Mouse (Mus musculus) stomach, embryonic 16.5 days (tissue): ENCODE data around the gene Gja5. TPM values are rescaled to one million over a fixed set of nuclear protein-coding genes. Genes with fewer than 3 reads are reported as not detected.

Experiments used
- ATAC-seq: fragments of 200-750 bp; cut with Nextera tagmentation; 2 replicates; pipeline ENCODE4 v1.8.0; 2017; ENCODE audit warnings: moderate number of reproducible peaks, moderate TSS enrichment; ENCODE audit not compliant: insufficient read depth, low FRiP score
- H3K27ac ChIP-seq: fragments of 300-500 bp; sonication (generic); 2 replicates; pipeline ENCODE4 v1.5.1; 2014; ENCODE audit warnings: low read length
- H3K27me3 ChIP-seq: fragments of 300-500 bp; sonication (generic); 2 replicates; pipeline ENCODE4 v1.6.1; 2014; ENCODE audit warnings: low read length, control low read depth, mixed read lengths; ENCODE audit not compliant: control insufficient read depth, insufficient read depth
- H3K36me3 ChIP-seq: fragments of 300-500 bp; sonication (generic); 2 replicates; pipeline ENCODE4 v1.6.1; 2014; ENCODE audit warnings: low read length; ENCODE audit not compliant: control insufficient read depth, insufficient read depth
- H3K4me1 ChIP-seq: fragments of 300-500 bp; sonication (generic); 2 replicates; pipeline ENCODE4 v1.6.1; 2014; ENCODE audit warnings: low read length, control low read depth, mixed read lengths; ENCODE audit not compliant: control insufficient read depth, insufficient read depth
- H3K4me2 ChIP-seq: fragments of 300-500 bp; sonication (generic); 2 replicates; pipeline ENCODE4 v1.6.1; 2014; ENCODE audit warnings: low read depth, low read length, mixed read lengths
- H3K4me3 ChIP-seq: fragments of 300-500 bp; sonication (generic); replicated peaks from 2 replicates; pipeline ENCODE4 v1.5.1; 2014; ENCODE audit warnings: mild to moderate bottlenecking, low read length
- H3K9ac ChIP-seq: fragments of 300-500 bp; sonication (generic); 2 replicates; pipeline ENCODE4 v1.6.1; 2014; ENCODE audit warnings: low read length
- H3K9me3 ChIP-seq: fragments of 300-500 bp; sonication (generic); replicated peaks from 2 replicates; pipeline ENCODE4 v1.6.1; 2016; ENCODE audit warnings: low read length, control low read depth; ENCODE audit not compliant: control insufficient read depth
- WGBS: fragments of 180-500 bp; shearing (Covaris S2); extraction: QIAGEN DNeasy Blood & Tissue Kit; methylation state at CpG from one replicate; pipeline ENCODE4 v1.1.7; 2014; 5-methylcytosine and 5-hydroxymethylcytosine counted together
- polyA plus RNA-seq: library from polyadenylated mRNA; unstranded; fragments of >200 nt; fragmentation: Nextera tagmentation; extraction: Ambion mirVana; gene quantifications from 2 replicates; pipeline ENCODE4 v1.2.1, GENCODE M21; 2015

The Gja5 gene
- 11.4 and 12.5 TPM in 2 replicates for polyA plus RNA-seq

GRCm38 (mm10) chr3:96904393-96904792, at the start of gene Gja5:
Gene Gja5 (plus strand): TSS chr3:96904693.
- H3K4me3 ChIP-seq: peak within 1 kb of the TSS; percentile 84
- peak within 1 kb of the TSS; percentile 91 for H3K9ac ChIP-seq
- no peaks in the 10 kb centered on the region for H3K36me3 ChIP-seq
- H3K4me2 ChIP-seq: peak within 1 kb of the TSS; percentile 83
- WGBS: 13% methylated on average over 14 of the region's 14 CpGs
- peaks cover 12% of the 10 kb centered on the region; the same call in 1 of the 2 replicates for H3K4me1 ChIP-seq
- ATAC-seq: no peak
- no peaks in the 10 kb centered on the region for H3K9me3 ChIP-seq
- peak within 1 kb of the TSS; percentile 1; the same call in 1 of the 2 replicates for H3K27ac ChIP-seq
- H3K27me3 ChIP-seq: no peaks in the 10 kb centered on the region

GRCm38 (mm10) chr3:96855833-96856232, 48.7 kb upstream of the Gja5 start:
- no peak; the same call in 1 of the 2 replicates for ATAC-seq
- Histone ChIP-seq H3K36me3 (no peaks in the 10 kb centered on the region), H3K4me1 (no peaks in the 10 kb centered on the region), H3K4me3 (no peak overlapping the region), H3K4me2 (no peak overlapping the region), H3K9me3 (no peaks in the 10 kb centered on the region), H3K9ac (no peak overlapping the region), H3K27ac (no peak overlapping the region), H3K27me3 (no peaks in the 10 kb centered on the region)
- WGBS: 68% methylated on average over 3 of the region's 3 CpGs

DNA sequence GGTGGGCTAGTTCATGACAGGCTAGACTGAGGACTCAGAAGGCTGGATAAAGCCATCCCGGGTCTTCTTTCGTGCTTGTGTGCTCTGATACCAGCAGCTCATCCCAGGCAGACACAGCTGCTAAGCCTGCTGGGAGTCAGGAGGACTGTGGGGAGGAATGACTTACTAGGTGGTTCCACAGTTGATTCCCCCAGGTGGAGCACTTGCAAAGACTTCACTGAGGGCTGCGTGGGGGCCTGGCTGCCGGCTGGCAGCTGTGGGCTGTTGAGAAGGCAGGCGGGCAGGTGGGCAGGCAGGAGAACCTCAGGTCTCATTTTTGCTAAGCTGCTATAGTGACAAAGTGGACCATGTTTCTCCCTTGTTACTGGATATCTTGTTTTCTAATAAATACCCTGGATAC, 44.0 kb upstream of the Gja5 start:
- no peak for ATAC-seq
- Histone ChIP-seq H3K36me3 (no peaks in the 10 kb centered on the region), H3K27me3 (no peaks in the 10 kb centered on the region), H3K9me3 (no peaks in the 10 kb centered on the region), H3K4me3 (no peak overlapping the region), H3K4me2 (no peak overlapping the region), H3K27ac (no peak overlapping the region), H3K9ac (no peak overlapping the region), H3K4me1 (no peaks in the 10 kb centered on the region)
- WGBS: 92% methylated on average over 5 of the region's 5 CpGs

DNA sequence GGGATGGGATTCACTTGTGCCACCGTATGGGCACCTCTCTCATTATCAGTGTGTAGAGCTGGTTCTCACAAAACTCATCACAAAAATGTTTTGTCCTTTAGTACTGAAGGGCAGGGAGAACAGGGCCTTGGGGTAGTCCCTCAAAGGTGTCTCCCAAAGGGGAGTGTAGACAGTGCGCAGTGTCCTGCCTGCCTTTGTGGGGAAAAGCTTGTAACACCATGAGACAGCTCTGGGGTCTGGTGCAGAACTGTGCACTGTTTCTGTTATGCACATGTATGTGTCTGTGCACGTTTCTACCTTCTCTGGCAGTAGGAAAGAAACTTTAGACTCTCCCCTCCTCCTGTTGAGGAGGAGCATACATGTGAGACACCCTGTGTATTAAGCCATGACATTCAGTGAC, 36.6 kb upstream of the Gja5 start:
- Histone ChIP-seq H3K9ac (no peak overlapping the region), H3K9me3 (no peaks in the 10 kb centered on the region), H3K4me3 (no peak overlapping the region), H3K27me3 (no peaks in the 10 kb centered on the region), H3K36me3 (0 out of 2 replicates have a peak, but pooled peaks cover 14% of the 10 kb centered on the region), H3K27ac (no peak overlapping the region), H3K4me2 (no peak overlapping the region), H3K4me1 (no peaks in the 10 kb centered on the region)
- ATAC-seq: no peak
- WGBS: 88% methylated on average over 3 of the region's 3 CpGs

DNA sequence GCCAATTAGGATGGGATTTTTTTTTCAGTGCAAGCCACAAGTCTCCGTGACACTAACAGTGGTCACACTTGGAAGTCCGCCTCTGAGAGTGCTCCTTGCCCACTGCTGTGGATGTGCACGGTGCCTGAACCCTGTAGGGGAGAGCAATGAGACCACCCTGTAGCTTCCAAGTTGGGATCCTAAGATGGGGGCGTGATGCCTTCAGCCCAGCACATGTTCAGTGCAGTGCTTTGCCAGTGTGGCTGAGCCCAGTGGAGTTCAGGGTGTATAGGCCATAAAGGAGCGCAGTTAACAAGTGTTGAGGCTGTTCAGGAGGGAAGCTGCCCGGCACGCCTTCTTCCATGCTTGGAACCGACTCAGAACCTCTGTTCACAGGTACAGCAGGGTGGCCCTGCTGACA, 35.9 kb upstream of the Gja5 start:
- Histone ChIP-seq H3K4me2 (no peak overlapping the region), H3K4me3 (no peak overlapping the region), H3K36me3 (0 out of 2 replicates have a peak, but pooled peaks cover 20% of the 10 kb centered on the region), H3K9ac (no peak overlapping the region), H3K27ac (no peak overlapping the region), H3K27me3 (no peaks in the 10 kb centered on the region), H3K9me3 (no peaks in the 10 kb centered on the region), H3K4me1 (no peaks in the 10 kb centered on the region)
- no peak for ATAC-seq
- WGBS: 93% methylated on average over 8 of the region's 8 CpGs

DNA sequence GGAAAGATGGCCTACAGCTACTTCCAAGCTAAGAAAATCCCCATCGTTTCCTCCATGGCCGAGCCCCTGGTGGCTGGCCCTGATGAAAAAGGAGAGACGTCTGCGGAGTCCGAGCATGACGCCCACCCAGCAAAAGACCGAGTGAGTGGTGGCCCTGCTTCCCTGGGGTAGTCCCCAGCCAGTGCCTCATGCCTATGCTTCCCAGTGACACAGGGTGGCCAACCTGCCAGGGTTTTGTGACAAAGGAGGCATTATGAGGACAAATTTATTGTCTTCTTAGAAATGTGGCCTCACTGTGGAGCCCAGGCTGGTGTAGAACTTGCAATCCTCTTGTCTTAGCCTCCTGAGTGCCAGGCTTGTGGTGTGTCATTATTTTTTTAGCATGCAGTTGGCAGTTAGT, 35.4 kb upstream of the Gja5 start:
- ATAC-seq: no peak
- Histone ChIP-seq H3K9me3 (no peaks in the 10 kb centered on the region), H3K9ac (no peak overlapping the region), H3K4me2 (no peak overlapping the region), H3K4me1 (no peaks in the 10 kb centered on the region), H3K4me3 (no peak overlapping the region), H3K27me3 (no peaks in the 10 kb centered on the region), H3K27ac (no peak overlapping the region), H3K36me3 (0 out of 2 replicates have a peak, but pooled peaks cover 20% of the 10 kb centered on the region)
- 93% methylated on average over 7 of the region's 7 CpGs for WGBS

- 0 out of 2 replicates have a peak, but pooled peaks cover 23% of the 10 kb centered on the region for H3K36me3 ChIP-seq
- WGBS: 82% methylated on average over 2 of the region's 2 CpGs
Measured at GRCm38 (mm10) chr3:96870270-96870669, 34.2 kb upstream of the Gja5 start.

GRCm38 (mm10) chr3:96871070-96871469, 33.4 kb upstream of the Gja5 start:
- Histone ChIP-seq H3K9me3 (no peaks in the 10 kb centered on the region), H3K27me3 (no peaks in the 10 kb centered on the region), H3K9ac (no peak overlapping the region), H3K27ac (no peak overlapping the region), H3K4me2 (no peak overlapping the region), H3K4me3 (no peak overlapping the region), H3K4me1 (no peaks in the 10 kb centered on the region), H3K36me3 (0 out of 2 replicates have a peak, but pooled peaks cover 23% of the 10 kb centered on the region)
- no peak for ATAC-seq
- 84% methylated on average over 8 of the region's 8 CpGs for WGBS

More at GRCm38 (mm10) chr3:96870270-96870669, 34.2 kb upstream of the Gja5 start:
- no peak for ATAC-seq
- no peak overlapping the region for H3K27ac ChIP-seq
- H3K27me3 ChIP-seq: no peaks in the 10 kb centered on the region
- H3K4me3 ChIP-seq: no peak overlapping the region
- no peak overlapping the region for H3K9ac ChIP-seq
- H3K4me2 ChIP-seq: no peak overlapping the region
- no peaks in the 10 kb centered on the region for H3K4me1 ChIP-seq
- no peaks in the 10 kb centered on the region for H3K9me3 ChIP-seq

- no peak for ATAC-seq
- H3K27ac ChIP-seq: no peak overlapping the region
- no peak overlapping the region for H3K4me2 ChIP-seq
- no peaks in the 10 kb centered on the region for H3K9me3 ChIP-seq
- 0 out of 2 replicates have a peak, but pooled peaks cover 23% of the 10 kb centered on the region for H3K36me3 ChIP-seq
- no peaks in the 10 kb centered on the region for H3K27me3 ChIP-seq
- H3K4me1 ChIP-seq: no peaks in the 10 kb centered on the region
- no peak overlapping the region for H3K9ac ChIP-seq
- WGBS: 89% methylated on average over 8 of the region's 8 CpGs
- no peak overlapping the region for H3K4me3 ChIP-seq
Measured at GRCm38 (mm10) chr3:96872501-96872900, 32.0 kb upstream of the Gja5 start.
